18 mouse cellular contexts compared by ENCODE assay signal in genomic region chr10:112125090-112125489, GRCm38 (mm10). TPM values are rescaled to one million over a fixed set of nuclear protein-coding genes. Genes with fewer than 3 reads are reported as not detected.
"Had no signal": no experiment of that assay in that cellular context is flagged by ENCODE, and none has a peak within 500 bp of the region (broad histone marks: within the 10 kb centered on the region; RNA-seq: fewer than 3 reads in every experiment).

No protein-coding gene starts in this region.

RNA-seq across cellular contexts. Expression of gene Glipr1l3, which starts 35.0 kb away (rescaled TPM):
- polyA plus RNA-seq: cerebellum, adult 2 months; embryonic facial prominence, embryonic 10.5 days; embryonic facial prominence, embryonic 11.5 days; embryonic facial prominence, embryonic 12.5 days; embryonic facial prominence, embryonic 13.5 days; embryonic facial prominence, embryonic 14.5 days; erythroblast, embryonic 14.5 days; forebrain, embryonic 10.5 days; forebrain, embryonic 11.5 days; forebrain, embryonic 12.5 days; frontal cortex, adult 2 months; gonadal fat pad, adult 2 months; heart, adult 2 months had no signal

RNA-seq across cellular contexts. Expression of gene Caps2, which starts 38.3 kb away (rescaled TPM):
- polyA plus RNA-seq: erythroblast, embryonic 14.5 days; heart, adult 2 months had no signal

RNA-seq across cellular contexts. Expression of gene Glipr1l2, which starts 41.9 kb away (rescaled TPM):
- polyA plus RNA-seq: cerebellum, adult 2 months; cortical plate, adult 2 months; embryonic facial prominence, embryonic 10.5 days; embryonic facial prominence, embryonic 11.5 days; embryonic facial prominence, embryonic 12.5 days; embryonic facial prominence, embryonic 13.5 days; embryonic facial prominence, embryonic 14.5 days; embryonic facial prominence, embryonic 15.5 days; erythroblast, embryonic 14.5 days; forebrain, embryonic 10.5 days; forebrain, embryonic 11.5 days; forebrain, embryonic 12.5 days; forebrain, embryonic 15.5 days; forebrain, embryonic 16.5 days; forebrain, postnatal 0 days; frontal cortex, adult 2 months; gonadal fat pad, adult 2 months; heart, adult 2 months had no signal
